Mouse (Mus musculus) thymus, adult 2 months (tissue): ENCODE data around the gene Nmrk1. TPM values are rescaled to one million over a fixed set of nuclear protein-coding genes. Genes with fewer than 3 reads are reported as not detected.

Experiments used
- DNase-seq: peaks from one replicate; pipeline ENCODE4 v3.0.0; 2021
- H3K27ac ChIP-seq: fragments of 200-500 bp; 2 replicates; pipeline ENCODE4 v1.5.1; 2012; ENCODE audit warnings: low read length, control low read depth; ENCODE audit not compliant: control insufficient read depth, insufficient read depth
- H3K27me3 ChIP-seq: fragments of 200-500 bp; 2 replicates; pipeline ENCODE4 v1.6.1; 2012; ENCODE audit warnings: mild to moderate bottlenecking, low read length, moderate library complexity, mixed read lengths; ENCODE audit not compliant: control insufficient read depth, insufficient read depth
- H3K36me3 ChIP-seq: fragments of 200-500 bp; 2 replicates; pipeline ENCODE4 v1.6.1; 2012; ENCODE audit warnings: mild to moderate bottlenecking, low read length, moderate library complexity; ENCODE audit not compliant: control insufficient read depth, insufficient read depth
- H3K4me1 ChIP-seq: fragments of 200-500 bp; replicated peaks from 2 replicates; pipeline ENCODE4 v1.6.1; 2012; ENCODE audit warnings: low read length; ENCODE audit not compliant: control insufficient read depth, insufficient read depth
- H3K4me3 ChIP-seq: fragments of 200-500 bp; 2 replicates; pipeline ENCODE4 v1.5.1; 2012; ENCODE audit warnings: mild to moderate bottlenecking, low read length, control low read depth, moderate library complexity; ENCODE audit not compliant: control insufficient read depth, insufficient read depth
- CTCF ChIP-seq: fragments of 200-500 bp; IDR thresholded peaks from 2 replicates; pipeline ENCODE4 v1.5.1; 2012; ENCODE audit warnings: mild to moderate bottlenecking, control low read depth, low read length, moderate library complexity, borderline replicate concordance; ENCODE audit not compliant: control insufficient read depth, poor library complexity, insufficient read depth; ENCODE audit errors: extremely low read depth
- POLR2A ChIP-seq: fragments of 200-500 bp; IDR thresholded peaks from 2 replicates; pipeline ENCODE4 v1.6.1; 2012; ENCODE audit warnings: mild to moderate bottlenecking, low read length, control low read depth, moderate library complexity; ENCODE audit not compliant: control insufficient read depth, poor library complexity, insufficient read depth; ENCODE audit errors: extremely low read depth
- WGBS: fragments of 180-500 bp; shearing (Covaris S2); methylation state at CpG from one replicate; pipeline ENCODE4 v1.1.7; 2018; 5-methylcytosine and 5-hydroxymethylcytosine counted together
- polyA plus RNA-seq: library from polyadenylated mRNA; depleted of rRNA; stranded (reverse); fragments of >200 nt; gene quantifications from 2 replicates; pipeline ENCODE4 v1.2.3, GENCODE M21; 2012

The Nmrk1 gene
- polyA plus RNA-seq, 1 experiment, result 5.2 TPM

GRCm38 (mm10) chr19:18654984-18655383 is 23.2 kb downstream of the Nmrk1 start:
- TF ChIP-seq CTCF (no peak), POLR2A (no peak)
- WGBS, result 68% methylated on average over 5 of the region's 5 CpGs
- no peak for DNase-seq
- no peak overlapping the region for H3K27ac ChIP-seq
- no peak overlapping the region for H3K4me3 ChIP-seq
- H3K4me1 ChIP-seq, result peaks cover 3% of the 10 kb centered on the region; the same call in 1 of the 2 replicates
- no peaks in the 10 kb centered on the region for H3K27me3 ChIP-seq
- H3K36me3 ChIP-seq, result no peaks in the 10 kb centered on the region

- Histone ChIP-seq H3K4me3 (no peak overlapping the region), H3K36me3 (no peaks in the 10 kb centered on the region), H3K4me1 (peaks cover 3% of the 10 kb centered on the region; the same call in 1 of the 2 replicates), H3K27ac (no peak overlapping the region), H3K27me3 (no peaks in the 10 kb centered on the region)
- no peak for DNase-seq
- WGBS, result 96% methylated on average over 7 of the region's 7 CpGs
- TF ChIP-seq CTCF (no peak), POLR2A (no peak)
These were observed 24.2 kb downstream of the Nmrk1 start for GRCm38 (mm10) chr19:18655999-18656398.

GRCm38 (mm10) chr19:18658473-18658872 is 26.7 kb downstream of the Nmrk1 start:
- WGBS, result 84% methylated on average over 4 of the region's 4 CpGs
- no peak overlapping the region for H3K4me3 ChIP-seq
- no peak overlapping the region for H3K27ac ChIP-seq
- H3K4me1 ChIP-seq, result peaks cover 3% of the 10 kb centered on the region; the same call in 1 of the 2 replicates
- H3K27me3 ChIP-seq, result no peaks in the 10 kb centered on the region
- no peak for TF ChIP-seq CTCF
- no peak for TF ChIP-seq POLR2A
- H3K36me3 ChIP-seq, result no peaks in the 10 kb centered on the region
- DNase-seq, result no peak

GRCm38 (mm10) chr19:18659349-18659748 is 27.6 kb downstream of the Nmrk1 start:
- Histone ChIP-seq H3K27me3 (no peaks in the 10 kb centered on the region), H3K36me3 (no peaks in the 10 kb centered on the region), H3K27ac (no peak overlapping the region), H3K4me1 (peaks cover 2% of the 10 kb centered on the region; the same call in 1 of the 2 replicates), H3K4me3 (no peak overlapping the region)
- TF ChIP-seq CTCF (no peak), POLR2A (no peak)
- 71% methylated on average over 1 of the region's 1 CpGs for WGBS
- DNase-seq, result no peak

- no peaks in the 10 kb centered on the region for H3K36me3 ChIP-seq
- no peak overlapping the region for H3K4me3 ChIP-seq
- 90% methylated on average over 3 of the region's 3 CpGs for WGBS
- no peak overlapping the region for H3K27ac ChIP-seq
- no peaks in the 10 kb centered on the region for H3K4me1 ChIP-seq
- TF ChIP-seq POLR2A (no peak), CTCF (no peak)
- no peak for DNase-seq
- H3K27me3 ChIP-seq, result no peaks in the 10 kb centered on the region
These were observed 28.7 kb downstream of the Nmrk1 start for GRCm38 (mm10) chr19:18660466-18660865.

- TF ChIP-seq CTCF (no peak), POLR2A (no peak)
- DNase-seq, result no peak
- no peaks in the 10 kb centered on the region for H3K4me1 ChIP-seq
- no peaks in the 10 kb centered on the region for H3K27me3 ChIP-seq
- WGBS, result 25% methylated on average over 1 of the region's 1 CpGs
- no peaks in the 10 kb centered on the region for H3K36me3 ChIP-seq
- H3K4me3 ChIP-seq, result no peak overlapping the region
- no peak overlapping the region for H3K27ac ChIP-seq
These were observed 29.9 kb downstream of the Nmrk1 start for GRCm38 (mm10) chr19:18661683-18662082.

- no peak for DNase-seq
- H3K4me3 ChIP-seq, result no peak overlapping the region
- H3K27me3 ChIP-seq, result no peaks in the 10 kb centered on the region
- 51% methylated on average over 2 of the region's 2 CpGs for WGBS
- no peak overlapping the region for H3K27ac ChIP-seq
- no peaks in the 10 kb centered on the region for H3K4me1 ChIP-seq
- H3K36me3 ChIP-seq, result no peaks in the 10 kb centered on the region
- TF ChIP-seq POLR2A, result no peak
These were observed 32.2 kb downstream of the Nmrk1 start for GRCm38 (mm10) chr19:18663904-18664303.
